In genomic region chr1:135945711-135946110, GRCm38 (mm10) we compare ENCODE assay signal across 7 mouse cellular contexts. TPM values are rescaled to one million over a fixed set of nuclear protein-coding genes. Genes with fewer than 3 reads are reported as not detected.
DNase-seq lines count a peak whose midpoint lies in the region; ATAC-seq and TF ChIP-seq lines count a peak whose summit lies in the region.

No protein-coding gene starts in this region.

- no peaks in the 10 kb centered on the region for H3K36me3 ChIP-seq in lung, embryonic 16.5 days (ENCODE audit: control insufficient read depth, insufficient read depth, low read length)

- H3K9ac ChIP-seq in lung, embryonic 16.5 days (ENCODE audit: low read length), result no peak overlapping the region

- CTCF ChIA-PET in Patski (lab: Charles Lee), result interaction anchor here (0.7 to 4.2 kb wide), 22 partner anchors 8 to 105 kb away, joined by 3 to 46 read pairs (median 5); no protein-coding TSS in a partner anchor

- no peaks in the 10 kb centered on the region for H3K4me1 ChIP-seq in lung, embryonic 16.5 days (replicated peaks; ENCODE audit: control insufficient read depth, insufficient read depth, low read length)

- H3K4me2 ChIP-seq in lung, embryonic 16.5 days (ENCODE audit: low read depth, low read length), result no peak overlapping the region

- in situ Hi-C loops in Patski (cut with MboI; ENCODE audit: low pct_unique_long_range_greater_than_20kb), result loop anchor here (5.0 kb wide), 1 partner anchor 78 kb away; no protein-coding TSS in a partner anchor

- no peak overlapping the region for H3K27ac ChIP-seq in lung, embryonic 16.5 days (ENCODE audit: low read length)

- no peaks in the 10 kb centered on the region for H3K9me3 ChIP-seq in lung, embryonic 16.5 days (ENCODE audit: control insufficient read depth, low read length)

- peaks cover 4% of the 10 kb centered on the region for H3K27me3 ChIP-seq in Patski
- peaks cover 3% of the 10 kb centered on the region; the same call in 1 of the 2 replicates for H3K27me3 ChIP-seq in lung, embryonic 16.5 days (ENCODE audit: control insufficient read depth, insufficient read depth, low read depth, low read length)

- WGBS in lung, embryonic 16.5 days, result 5% methylated on average over 7 of the region's 7 CpGs

- DNase-seq in left cerebral cortex, adult 18-20 months (ENCODE audit: low spot score in 2 of 2), result peak; percentile 42 to 66
- no peak for DNase-seq in left cerebral cortex, adult 11 months (ENCODE audit: low spot score)
- no peak for DNase-seq in Patski (ENCODE audit: low read depth, low spot score)
- peak; percentile 72 to 79 for DNase-seq in cerebellum, postnatal 14 days
- peak; percentile 71 for DNase-seq in induced T-regulatory cell, adult 2 months (ENCODE audit: low read depth)
- DNase-seq in right cerebral cortex, postnatal 14 days, result peak; percentile 48

- no peak for ATAC-seq in Patski
- peak; percentile 49; the same call in 1 of the 2 replicates for ATAC-seq in lung, embryonic 16.5 days (ENCODE audit: low read depth)

- POLR2A ChIA-PET in Patski (lab: Charles Lee), result interaction anchor here (0.9 to 1.1 kb wide), 2 partner anchors 81 to 84 kb away, joined by 3 read pairs; no protein-coding TSS in a partner anchor

- H3K4me3 ChIP-seq in lung, embryonic 16.5 days (ENCODE audit: low read length), result no peak overlapping the region

- TF ChIP-seq CTCF in Patski (IDR thresholded peaks at IDR 0.05), result peak; percentile 86

RNA-seq across cellular contexts. Expression of gene Pkp1, which starts 26.7 kb away (rescaled TPM):
- total RNA-seq in left cerebral cortex, adult 18-20 months (2021), result under 1 TPM in 1 of 2 experiments, not detected in 1; 0.09 TPM
- 0.03 TPM for polyA plus RNA-seq in Patski (2021)
- polyA plus RNA-seq in lung, embryonic 16.5 days (2015; fragmentation: Nextera tagmentation; extraction: Ambion mirVana), result 0.57 and 1.0 TPM in 2 replicates

Comparison
In these comparisons a context has a peak if more than half of its experiments do, and no peak if none do; other contexts are left out.
1. DNase-seq: peak in left cerebral cortex, adult 18-20 months (2 of 2), cerebellum, postnatal 14 days (2 of 2), induced T-regulatory cell, adult 2 months (single experiment) and right cerebral cortex, postnatal 14 days (single experiment); none in left cerebral cortex, adult 11 months (single experiment) and Patski (single experiment).